Mouse (Mus musculus) kidney, adult 2 months (tissue): Measurements from ENCODE around the gene Glcci1. TPM values are rescaled to one million over a fixed set of nuclear protein-coding genes. Genes with fewer than 3 reads are reported as not detected.
"Not testable (repeated sequence)": the region's sequence is repeated elsewhere in the genome, so short reads cannot be mapped to it uniquely, and the experiment has no call there.

Experiments used
- DNase-seq: peaks from one replicate; pipeline ENCODE4 v3.0.0; 2021
- H3K27ac ChIP-seq: fragments of 200-500 bp; 2 replicates; pipeline ENCODE4 v1.5.1; 2012; ENCODE audit warnings: low read depth, low read length, control low read depth, inconsistent platforms; ENCODE audit not compliant: insufficient read depth
- H3K27me3 ChIP-seq: fragments of 200-500 bp; replicated peaks from 2 replicates; pipeline ENCODE4 v1.6.1; 2012; ENCODE audit warnings: mild to moderate bottlenecking, moderate library complexity, low read length, inconsistent platforms; ENCODE audit not compliant: control insufficient read depth, insufficient read depth
- H3K36me3 ChIP-seq: fragments of 200-500 bp; 2 replicates; pipeline ENCODE4 v1.6.1; 2012; ENCODE audit warnings: mild to moderate bottlenecking, moderate library complexity, low read length, inconsistent platforms; ENCODE audit not compliant: control insufficient read depth, insufficient read depth
- H3K4me1 ChIP-seq: fragments of 200-500 bp; 2 replicates; pipeline ENCODE4 v1.6.1; 2011; ENCODE audit warnings: low read length; ENCODE audit not compliant: control insufficient read depth, insufficient read depth
- H3K4me3 ChIP-seq: fragments of 200-500 bp; 2 replicates; pipeline ENCODE4 v1.5.1; 2011; ENCODE audit warnings: mild to moderate bottlenecking, low read depth, low read length, control low read depth; ENCODE audit not compliant: insufficient read depth
- CTCF ChIP-seq: fragments of 200-500 bp; conservative IDR thresholded peaks from 2 replicates; pipeline ENCODE4 v1.5.1; 2011; ENCODE audit warnings: low read depth, mild to moderate bottlenecking, control low read depth, low read length, moderate library complexity, mixed read lengths; ENCODE audit not compliant: insufficient read depth, insufficient read length
- POLR2A ChIP-seq: fragments of 200-500 bp; IDR thresholded peaks from one replicate; pipeline ENCODE4 v1.6.1; 2011; ENCODE audit warnings: low read depth, low read length, control low read depth
- WGBS: fragments of 180-500 bp; shearing (Covaris S2); methylation state at CpG from one replicate; pipeline ENCODE4 v1.1.7; 2018; 5-methylcytosine and 5-hydroxymethylcytosine counted together
- polyA plus RNA-seq: library from polyadenylated mRNA; depleted of rRNA; stranded (reverse); fragments of >200 nt; gene quantifications from 2 replicates; pipeline ENCODE4 v1.2.3, GENCODE M21; 2012

Glcci1 gene
- polyA plus RNA-seq, 1 experiment, result 3.6 TPM

- no peak for TF ChIP-seq POLR2A
- TF ChIP-seq CTCF, result no peak
- DNase-seq, result no peak
- WGBS, result 82% methylated on average over 3 of the region's 3 CpGs
These were observed 10.3 kb downstream of the Glcci1 start for GRCm38 (mm10) chr6:8519687-8520086.

DNA sequence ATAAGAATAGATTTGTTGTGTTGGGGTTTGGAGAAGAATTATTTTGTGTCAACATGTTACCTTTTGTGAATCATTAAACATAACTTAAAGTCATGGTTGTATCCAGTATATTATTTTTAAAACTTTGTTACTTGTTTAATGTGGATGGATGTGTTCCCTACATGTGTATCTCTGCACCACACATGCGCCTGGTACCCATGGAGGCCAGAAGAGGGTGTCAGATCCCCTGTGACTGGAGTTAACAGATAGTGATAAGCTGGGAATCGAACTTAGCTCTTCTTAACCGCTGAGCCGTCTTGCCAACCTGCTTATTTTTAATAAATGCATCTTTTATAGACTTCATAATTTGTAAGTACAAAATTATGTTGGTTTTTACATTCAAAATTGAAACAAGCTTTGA lies 11.8 kb downstream of the Glcci1 start:
- Histone ChIP-seq H3K36me3 (no peaks in the 10 kb centered on the region), H3K27ac (no peak overlapping the region), H3K4me3 (no peak overlapping the region), H3K4me1 (no peaks in the 10 kb centered on the region), H3K27me3 (no peaks in the 10 kb centered on the region)
- DNase-seq, result no peak
- WGBS, result 95% methylated on average over 4 of the region's 4 CpGs
- TF ChIP-seq CTCF (no peak), POLR2A (no peak)

More at GRCm38 (mm10) chr6:8519687-8520086, 10.3 kb downstream of the Glcci1 start:
- Histone ChIP-seq H3K36me3 (no peaks in the 10 kb centered on the region), H3K4me3 (no peak overlapping the region), H3K27ac (no peak overlapping the region), H3K27me3 (no peaks in the 10 kb centered on the region), H3K4me1 (no peaks in the 10 kb centered on the region)

GRCm38 (mm10) chr6:8524717-8525116 lies 15.3 kb downstream of the Glcci1 start:
- H3K4me1 ChIP-seq, result no peaks in the 10 kb centered on the region
- whole genome bisulfite sequencing, result 86% methylated on average over 5 of the region's 5 CpGs
- no peak for DNase-seq

DNA sequence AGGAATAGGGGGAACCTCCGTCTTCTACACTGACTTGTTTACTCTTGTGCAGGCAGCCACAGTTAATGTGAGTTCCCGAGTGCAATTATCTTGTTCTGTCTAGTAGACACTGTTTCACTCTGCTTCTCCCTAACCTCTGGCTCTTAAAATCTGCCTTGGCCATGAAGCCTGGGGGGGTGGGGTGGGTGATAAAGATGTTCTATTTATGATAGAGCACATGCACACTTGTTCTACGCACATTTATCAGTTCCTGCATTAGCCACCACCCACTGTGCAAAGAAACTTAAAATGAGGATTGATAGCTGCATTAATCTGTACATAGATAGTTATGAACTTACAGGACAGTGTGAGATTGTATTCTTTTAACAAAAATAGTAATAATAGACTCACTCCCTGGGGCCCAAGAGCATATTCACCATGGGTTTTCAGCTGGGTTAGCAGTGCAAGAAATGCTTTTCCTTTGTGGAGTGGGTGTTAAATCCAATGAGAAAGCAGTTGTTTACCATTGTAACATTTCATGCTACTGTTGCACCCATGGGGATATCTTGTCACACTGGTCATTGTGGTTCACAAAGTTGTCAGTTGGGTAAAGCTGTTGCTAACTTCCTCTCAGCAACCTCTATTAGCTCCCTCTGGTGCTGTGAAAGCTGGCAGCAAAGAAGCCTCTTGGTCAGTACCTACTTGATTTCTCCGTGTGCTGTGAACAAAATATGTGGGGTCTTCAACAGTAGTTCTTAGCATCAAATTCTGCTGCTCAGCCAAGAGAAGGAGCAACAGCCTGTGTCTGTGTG lies 21.9 kb downstream of the Glcci1 start:
- TF ChIP-seq CTCF, result no peak
- no peak for TF ChIP-seq POLR2A
- no peaks in the 10 kb centered on the region for H3K36me3 ChIP-seq
- no peaks in the 10 kb centered on the region for H3K27me3 ChIP-seq
- no peak for DNase-seq
- H3K4me1 ChIP-seq, result no peaks in the 10 kb centered on the region
- H3K27ac ChIP-seq, result no peak overlapping the region
- 82% methylated on average over 4 of the region's 4 CpGs for whole genome bisulfite sequencing
- H3K4me3 ChIP-seq, result no peak overlapping the region

More at GRCm38 (mm10) chr6:8524717-8525116, 15.3 kb downstream of the Glcci1 start:
- H3K27me3 ChIP-seq, result no peaks in the 10 kb centered on the region
- no peak overlapping the region for H3K27ac ChIP-seq
- TF ChIP-seq POLR2A (no peak), CTCF (no peak)
- no peak overlapping the region for H3K4me3 ChIP-seq
- H3K36me3 ChIP-seq, result no peaks in the 10 kb centered on the region

DNA sequence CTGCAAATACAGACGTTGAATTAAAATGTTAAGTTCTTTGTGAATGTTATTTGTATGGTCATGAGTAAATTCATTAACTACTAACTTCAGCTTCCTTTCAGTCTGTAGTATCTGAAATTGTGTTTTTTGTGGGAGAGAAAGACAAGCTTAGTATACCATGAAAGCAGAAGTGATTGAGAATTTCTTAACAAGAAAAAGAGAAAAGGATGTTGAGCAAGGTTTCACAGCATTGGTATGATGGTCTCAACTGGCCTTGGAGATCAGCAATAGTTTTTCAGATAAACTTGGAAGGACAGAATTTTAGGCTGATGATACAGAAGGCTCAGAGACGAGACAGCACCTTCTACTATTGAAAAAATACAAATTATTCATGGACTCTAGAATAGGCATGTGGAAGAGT lies 27.5 kb downstream of the Glcci1 start:
- Histone ChIP-seq H3K36me3 (no peaks in the 10 kb centered on the region), H3K27ac (no peak overlapping the region), H3K4me1 (no peaks in the 10 kb centered on the region), H3K27me3 (no peaks in the 10 kb centered on the region), H3K4me3 (no peak overlapping the region)
- DNase-seq, result no peak
- WGBS, result 82% methylated on average over 2 of the region's 2 CpGs
- TF ChIP-seq CTCF, result no peak
- no peak for TF ChIP-seq POLR2A

DNA sequence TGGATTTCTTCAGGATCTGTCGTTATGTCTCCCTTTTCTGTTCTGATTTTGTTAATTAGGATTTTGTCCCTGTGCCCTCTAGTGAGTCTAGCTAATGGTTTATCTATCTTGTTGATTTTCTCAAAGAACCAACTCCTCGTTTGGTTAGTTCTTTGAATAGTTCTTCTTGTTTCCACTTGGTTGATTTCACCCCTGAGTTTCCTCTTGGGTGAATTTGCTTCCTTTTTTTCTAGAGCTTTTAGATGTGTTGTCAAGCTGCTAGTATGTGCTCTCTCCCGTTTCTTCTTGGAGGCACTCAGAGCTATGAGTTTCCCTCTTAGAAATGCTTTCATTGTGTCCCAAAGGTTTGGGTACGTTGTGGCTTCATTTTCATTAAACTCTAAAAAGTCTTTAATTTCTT lies 32.1 kb downstream of the Glcci1 start:
- H3K27me3 ChIP-seq, H3K36me3 ChIP-seq, DNase-seq, H3K4me3 ChIP-seq, H3K27ac ChIP-seq, H3K4me1 ChIP-seq: not testable (repeated sequence)
- WGBS, result 56% methylated on average over 4 of the region's 4 CpGs

DNA sequence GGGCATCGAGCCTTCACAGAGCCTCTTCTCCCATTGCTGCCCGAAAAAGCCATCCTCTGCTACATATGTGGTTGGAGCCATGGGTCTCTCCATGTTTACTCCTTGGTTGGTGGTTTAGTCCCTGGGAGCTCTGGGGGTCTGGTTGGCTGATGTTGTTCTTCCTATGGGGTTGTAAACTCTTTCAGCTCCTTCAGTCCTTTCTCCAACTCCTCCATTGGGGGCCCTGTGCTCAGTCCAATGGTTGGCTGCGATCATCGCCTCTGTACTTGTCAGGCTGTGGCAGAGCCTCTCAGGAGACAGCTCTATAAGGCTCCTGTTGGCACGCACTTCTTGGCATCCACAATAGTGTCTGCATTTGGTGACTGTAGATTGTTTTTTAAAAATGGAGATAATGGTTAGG lies 35.4 kb downstream of the Glcci1 start:
- TF ChIP-seq POLR2A (no peak), CTCF (no peak)
- no peak overlapping the region for H3K27ac ChIP-seq
- WGBS, result 97% methylated on average over 5 of the region's 5 CpGs
- H3K4me1 ChIP-seq, result no peaks in the 10 kb centered on the region
- no peak for DNase-seq
- H3K27me3 ChIP-seq, result no peaks in the 10 kb centered on the region
- no peaks in the 10 kb centered on the region for H3K36me3 ChIP-seq
- H3K4me3 ChIP-seq, result no peak overlapping the region
